Mouse (Mus musculus): ENCODE results near the gene Macf1.

DNA sequence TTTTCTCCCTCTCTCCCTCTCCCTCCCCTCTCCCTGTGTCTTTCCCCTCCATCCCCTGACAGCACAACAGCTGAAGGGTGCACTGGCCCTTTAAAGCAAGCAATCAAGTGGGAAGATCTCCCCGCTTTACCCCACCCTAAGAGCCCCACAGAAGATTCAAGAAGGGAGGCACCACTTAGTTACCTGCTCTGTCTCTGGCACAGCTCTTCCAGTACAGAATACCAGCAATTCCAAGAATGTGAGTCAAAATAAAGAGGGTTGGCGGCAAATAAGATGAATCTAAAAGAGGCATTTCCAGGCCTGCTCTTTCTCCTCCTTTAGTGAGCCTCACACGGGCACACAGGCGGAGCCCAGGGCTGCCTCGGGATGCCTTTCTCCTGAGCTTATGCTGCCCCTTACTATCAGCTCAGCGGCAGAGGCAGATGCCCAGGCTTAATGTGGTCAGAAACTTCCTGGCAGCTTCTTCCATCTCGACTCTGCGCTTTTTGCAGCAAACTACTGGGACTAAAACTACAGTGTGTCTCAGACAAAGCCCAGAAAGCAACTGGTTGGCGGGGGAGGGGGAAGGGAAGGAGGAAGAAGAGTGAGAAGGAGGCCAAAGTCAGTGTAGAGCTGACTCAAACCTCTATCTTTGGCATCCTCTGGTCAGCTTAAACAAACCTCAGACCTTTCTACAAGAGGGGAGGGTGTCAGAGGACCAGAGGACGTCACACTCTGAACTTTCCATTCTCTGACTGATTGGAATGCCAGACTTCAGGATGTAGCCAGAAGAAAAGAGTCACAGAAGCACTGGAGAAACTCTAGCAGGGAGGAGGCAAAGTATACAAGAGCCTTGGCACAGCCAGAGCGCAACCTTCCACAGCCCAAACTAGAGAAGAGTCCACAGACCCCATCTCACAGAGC is 111.5 kb downstream of the Macf1 start:
- TF ChIP-seq CTCF (conservative IDR thresholded peaks at IDR 0.05; ENCODE audit: low read length): no peak
- no peak for TF ChIP-seq NANOG (IDR thresholded peaks at IDR 0.05; ENCODE audit: borderline replicate concordance, low read length)
- no peak for TF ChIP-seq POU5F1 (IDR thresholded peaks at IDR 0.05; ENCODE audit: borderline replicate concordance, low read length)

Data from E14TG2a.4 (cell line).